Mouse (Mus musculus): ENCODE results near the gene Nhsl2.

DNA sequence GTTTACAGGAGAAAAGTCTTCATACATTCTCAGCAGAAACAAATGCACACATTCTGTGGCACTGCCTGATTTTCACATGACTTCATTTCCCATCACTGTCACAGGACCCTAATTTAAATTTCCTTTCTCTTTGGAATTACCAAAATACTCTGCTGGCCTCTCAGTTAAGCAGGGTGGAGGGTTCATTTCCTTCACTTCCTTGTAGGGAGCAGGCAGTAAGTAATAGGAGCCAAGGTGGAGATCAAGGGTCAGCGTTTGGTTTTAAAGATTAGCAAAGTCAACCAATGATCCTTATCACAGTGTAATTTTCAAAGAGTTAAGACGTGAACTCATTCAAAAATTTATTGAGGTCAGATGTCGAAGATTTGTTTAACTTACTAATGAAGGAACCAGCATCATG, 175.8 kb downstream of the Nhsl2 start:
- TF ChIP-seq CTCF (IDR thresholded peaks at IDR 0.05; ENCODE audit: borderline replicate concordance, insufficient read depth, low read depth, low read length) (no peak), POLR2A (IDR thresholded peaks at IDR 0.05; ENCODE audit: borderline replicate concordance, insufficient read depth, low read length) (no peak)

Measured in cerebellum, adult 2 months (tissue).